Mouse (Mus musculus): ENCODE results near the gene BC048403. TPM values are rescaled to one million over a fixed set of nuclear protein-coding genes. Genes with fewer than 3 reads are reported as not detected.

BC048403 gene
- total RNA-seq, 2 experiments from 2014 or later: 1.5 to 2.0 TPM

- H3K4me3 ChIP-seq: no peak overlapping the region
- intact Hi-C loops (cut with DNase I): no loop called here
- no peak overlapping the region for H3K27ac ChIP-seq
- no peak for DNase-seq
- no peak for TF ChIP-seq CTCF (IDR thresholded peaks at IDR 0.05)
Observed at GRCm38 (mm10) chr10:121796027-121796802, 56.5 kb downstream of the BC048403 start.

- no peak overlapping the region for H3K4me3 ChIP-seq
- H3K27ac ChIP-seq: no peak overlapping the region
- TF ChIP-seq CTCF (IDR thresholded peaks at IDR 0.05): no peak
- DNase-seq: no peak
- intact Hi-C loops (cut with DNase I): no loop called here
Observed at GRCm38 (mm10) chr10:121800041-121800440, 60.3 kb downstream of the BC048403 start.

Other genes with a start within 250 kb of the BC048403 start
- gene Tbk1, start 153.2 kb upstream of the BC048403 start, total RNA-seq (2021): 10 to 100 TPM; 11.5 to 12.0 TPM
- 10 to 100 TPM; 21.6 to 27.8 TPM for gene Xpot, start 113.6 kb upstream of the BC048403 start, total RNA-seq (2021)
- not detected for gene D930020B18Rik, start 98.3 kb upstream of the BC048403 start, total RNA-seq (2021)

Measured in gastrocnemius, adult 2 months (tissue).